Mouse (Mus musculus): ENCODE measurements around the gene Ogdh. TPM values are rescaled to one million over a fixed set of nuclear protein-coding genes. Genes with fewer than 3 reads are reported as not detected.

Gene Ogdh
- polyA plus RNA-seq, 1 experiment from 2014 or later = 100 TPM

DNA sequence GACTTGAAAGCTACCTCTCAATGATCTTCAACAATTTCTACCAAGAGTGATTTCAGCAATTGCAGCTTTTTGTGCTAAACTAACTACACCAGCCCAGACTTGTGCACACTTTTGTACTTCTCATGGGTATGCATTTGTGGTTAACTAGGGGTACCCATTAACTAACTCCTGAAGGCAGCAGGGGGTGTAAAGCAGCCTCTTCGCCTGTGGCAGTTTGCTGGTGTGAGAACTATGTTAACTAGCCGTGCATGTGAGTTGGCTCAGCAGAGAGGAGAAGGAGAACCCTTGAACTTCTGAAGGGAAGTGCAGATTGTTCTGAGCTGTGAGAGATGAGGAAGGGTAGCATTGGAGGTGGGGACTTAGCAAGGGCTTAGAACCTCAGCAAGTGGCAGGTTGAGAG lies 11.4 kb downstream of the Ogdh start:
- no peaks in the 10 kb centered on the region for H3K9me3 ChIP-seq (replicated peaks)
- H3K27me3 ChIP-seq = no peaks in the 10 kb centered on the region
- H3K27ac ChIP-seq = no peak overlapping the region
- peaks cover 58% of the 10 kb centered on the region for H3K36me3 ChIP-seq
- H3K4me1 ChIP-seq = no peaks in the 10 kb centered on the region
- no peak overlapping the region for H3K4me2 ChIP-seq (replicated peaks)
- H3K4me3 ChIP-seq = no peak overlapping the region
- no peak for ATAC-seq (ENCODE audit: low FRiP score)
- 91% methylated on average over 2 of the region's 2 CpGs for WGBS
- no peak overlapping the region for H3K9ac ChIP-seq

DNA sequence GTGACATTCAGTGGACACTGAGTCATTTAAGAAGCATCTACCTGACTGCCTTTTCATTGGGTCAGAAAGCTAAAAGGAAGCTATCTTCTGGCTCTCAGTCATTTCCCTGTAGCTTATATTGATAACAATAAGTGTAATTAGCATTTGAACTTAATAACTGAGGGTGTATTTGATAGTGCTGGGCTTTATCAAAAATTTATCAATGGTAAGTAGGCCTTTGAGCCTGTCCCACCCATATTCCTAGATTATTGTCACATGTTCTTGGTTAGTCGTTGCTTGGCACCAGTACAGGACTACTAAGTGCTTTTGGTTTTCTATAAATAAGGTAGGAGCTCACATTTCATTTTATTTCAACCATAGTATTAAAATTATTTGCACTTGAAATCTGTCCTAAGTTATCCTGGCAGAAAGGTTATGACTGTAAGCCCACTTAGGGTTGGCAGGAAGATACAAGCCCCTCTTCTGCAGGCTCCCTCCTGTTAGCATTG lies 14.6 kb downstream of the Ogdh start:
- no peak for ATAC-seq (ENCODE audit: low FRiP score)
- no peak overlapping the region for H3K4me3 ChIP-seq
- H3K4me2 ChIP-seq (replicated peaks) = no peak overlapping the region
- no peaks in the 10 kb centered on the region for H3K9me3 ChIP-seq (replicated peaks)
- no peaks in the 10 kb centered on the region for H3K4me1 ChIP-seq
- WGBS = 92% methylated on average over 1 of the region's 1 CpGs
- no peaks in the 10 kb centered on the region for H3K27me3 ChIP-seq
- peaks cover 35% of the 10 kb centered on the region for H3K36me3 ChIP-seq
- no peak overlapping the region for H3K27ac ChIP-seq
- no peak overlapping the region for H3K9ac ChIP-seq

DNA sequence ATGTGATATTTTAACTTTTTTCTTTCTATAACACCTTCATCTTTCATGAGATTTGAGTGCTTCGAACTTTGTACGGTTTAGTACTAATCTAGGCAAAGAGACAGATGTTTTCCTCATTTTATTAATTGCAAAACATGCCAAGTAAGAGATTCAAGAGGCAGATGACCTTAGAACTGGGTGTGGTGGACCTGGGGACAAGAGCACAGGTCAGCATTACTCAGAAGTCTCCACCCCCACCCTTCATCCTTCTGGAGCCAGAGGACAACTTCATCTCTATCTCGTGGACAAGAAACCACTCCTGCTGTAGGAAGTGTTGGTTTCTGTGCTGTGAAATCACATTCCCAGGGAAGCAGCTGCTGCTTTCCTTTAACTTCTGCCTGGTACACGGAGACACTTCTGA lies 16.7 kb downstream of the Ogdh start:
- ATAC-seq (ENCODE audit: low FRiP score) = no peak
- Histone ChIP-seq H3K27me3 (no peaks in the 10 kb centered on the region), H3K4me1 (no peaks in the 10 kb centered on the region), H3K4me3 (no peak overlapping the region), H3K9me3 (replicated peaks) (no peaks in the 10 kb centered on the region), H3K27ac (no peak overlapping the region), H3K4me2 (replicated peaks) (no peak overlapping the region), H3K9ac (no peak overlapping the region), H3K36me3 (peaks cover 22% of the 10 kb centered on the region)
- WGBS = 93% methylated on average over 4 of the region's 4 CpGs

DNA sequence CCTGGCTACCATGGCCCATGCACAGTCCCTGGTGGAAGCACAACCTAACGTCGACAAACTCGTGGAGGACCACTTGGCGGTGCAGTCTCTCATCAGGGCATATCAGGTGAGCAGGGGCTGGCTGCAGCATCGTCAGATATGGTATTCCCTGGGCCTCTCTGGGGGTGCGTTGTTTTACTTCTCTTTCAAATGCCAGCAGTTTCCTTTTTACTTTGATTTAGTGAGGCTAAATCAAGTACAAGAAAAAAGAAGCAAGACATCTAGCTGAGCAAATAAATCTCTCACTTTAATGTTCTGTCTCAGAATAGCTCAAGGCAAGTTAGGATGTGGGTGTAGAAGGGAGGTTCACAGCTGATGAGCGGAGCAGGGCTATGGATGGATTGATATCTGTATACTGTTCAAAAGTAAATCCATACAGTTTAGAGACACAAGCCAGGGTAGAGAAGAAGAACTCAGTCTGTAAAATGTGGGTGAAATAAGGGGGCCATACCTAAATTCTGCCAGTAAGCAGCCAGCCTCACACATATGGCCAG lies 22.5 kb downstream of the Ogdh start:
- Histone ChIP-seq H3K27me3 (no peaks in the 10 kb centered on the region), H3K9me3 (replicated peaks) (no peaks in the 10 kb centered on the region), H3K36me3 (peaks cover 42% of the 10 kb centered on the region), H3K4me1 (no peaks in the 10 kb centered on the region), H3K4me3 (no peak overlapping the region), H3K27ac (no peak overlapping the region), H3K4me2 (replicated peaks) (no peak overlapping the region), H3K9ac (no peak overlapping the region)
- 87% methylated on average over 7 of the region's 7 CpGs for WGBS
- ATAC-seq (ENCODE audit: low FRiP score) = no peak

DNA sequence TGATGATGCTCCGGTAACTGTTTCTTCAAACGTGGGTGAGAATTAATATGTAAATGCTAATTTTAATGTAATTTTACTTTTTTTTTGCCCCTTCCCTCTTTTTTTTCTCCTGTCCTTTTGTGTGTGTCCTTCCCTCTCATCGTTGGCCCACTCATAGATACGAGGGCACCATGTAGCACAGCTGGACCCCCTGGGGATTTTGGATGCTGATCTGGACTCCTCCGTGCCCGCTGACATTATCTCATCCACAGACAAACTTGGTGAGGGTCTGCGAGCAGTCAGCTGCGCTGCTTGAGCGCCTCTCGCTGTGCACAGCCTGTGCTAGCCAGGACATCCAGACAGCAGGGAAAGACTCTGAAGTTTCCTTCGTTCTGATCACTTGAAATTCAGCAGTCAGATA lies 25.4 kb downstream of the Ogdh start:
- Histone ChIP-seq H3K36me3 (peaks cover 40% of the 10 kb centered on the region), H3K4me3 (no peak overlapping the region), H3K9ac (no peak overlapping the region), H3K4me2 (replicated peaks) (no peak overlapping the region), H3K4me1 (no peaks in the 10 kb centered on the region), H3K27ac (no peak overlapping the region), H3K27me3 (no peaks in the 10 kb centered on the region), H3K9me3 (replicated peaks) (no peaks in the 10 kb centered on the region)
- ATAC-seq (ENCODE audit: low FRiP score) = no peak
- 89% methylated on average over 11 of the region's 11 CpGs for WGBS

DNA sequence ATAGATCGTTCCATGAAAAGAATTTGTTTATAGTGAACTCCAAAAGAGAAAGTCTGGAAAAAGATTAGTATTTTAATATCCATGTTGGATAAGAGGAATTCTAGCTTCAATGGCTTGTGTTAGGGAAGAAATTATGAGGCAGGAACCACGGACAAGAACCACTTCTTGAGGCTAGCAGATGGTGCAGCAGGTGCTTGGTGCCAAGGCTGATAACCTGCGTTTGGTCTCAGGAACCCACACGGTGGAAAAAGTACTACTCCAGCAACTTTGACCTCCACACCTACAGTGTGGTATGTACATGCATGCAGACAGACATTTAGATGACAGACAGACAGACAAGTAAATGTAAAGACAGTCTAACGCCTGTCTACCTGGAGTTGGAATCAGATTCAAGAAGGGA lies 27.1 kb downstream of the Ogdh start:
- no peaks in the 10 kb centered on the region for H3K27me3 ChIP-seq
- no peak overlapping the region for H3K27ac ChIP-seq
- ATAC-seq (ENCODE audit: low FRiP score) = no peak
- H3K9me3 ChIP-seq (replicated peaks) = no peaks in the 10 kb centered on the region
- H3K9ac ChIP-seq = no peak overlapping the region
- no peaks in the 10 kb centered on the region for H3K4me1 ChIP-seq
- H3K4me2 ChIP-seq (replicated peaks) = no peak overlapping the region
- H3K36me3 ChIP-seq = peaks cover 43% of the 10 kb centered on the region
- 94% methylated on average over 5 of the region's 5 CpGs for WGBS
- no peak overlapping the region for H3K4me3 ChIP-seq

DNA sequence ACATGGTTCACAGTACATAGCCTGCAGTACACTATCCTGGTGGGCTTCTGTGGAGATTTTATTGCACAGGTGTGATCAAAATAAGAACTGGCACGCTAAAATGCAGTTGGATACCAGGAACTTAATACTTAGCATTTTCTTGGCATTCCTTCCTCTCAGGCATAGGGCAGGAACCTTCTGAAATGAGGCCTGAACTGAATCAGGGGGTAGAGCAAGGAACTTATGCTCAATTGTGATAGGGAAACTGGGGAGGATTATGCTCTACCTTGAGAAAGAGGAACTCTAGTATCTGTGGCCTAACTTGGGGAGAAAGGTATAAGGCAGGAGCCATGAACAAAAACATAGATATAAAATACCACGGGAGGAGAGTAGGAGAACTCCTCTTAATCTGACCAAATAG lies 27.9 kb downstream of the Ogdh start:
- H3K9me3 ChIP-seq (replicated peaks) = no peaks in the 10 kb centered on the region
- H3K4me3 ChIP-seq = no peak overlapping the region
- no peaks in the 10 kb centered on the region for H3K27me3 ChIP-seq
- H3K9ac ChIP-seq = no peak overlapping the region
- no peak overlapping the region for H3K27ac ChIP-seq
- WGBS = 94% methylated on average over 2 of the region's 2 CpGs
- H3K4me1 ChIP-seq = no peaks in the 10 kb centered on the region
- H3K4me2 ChIP-seq (replicated peaks) = no peak overlapping the region
- ATAC-seq (ENCODE audit: low FRiP score) = no peak
- H3K36me3 ChIP-seq = peaks cover 40% of the 10 kb centered on the region

DNA sequence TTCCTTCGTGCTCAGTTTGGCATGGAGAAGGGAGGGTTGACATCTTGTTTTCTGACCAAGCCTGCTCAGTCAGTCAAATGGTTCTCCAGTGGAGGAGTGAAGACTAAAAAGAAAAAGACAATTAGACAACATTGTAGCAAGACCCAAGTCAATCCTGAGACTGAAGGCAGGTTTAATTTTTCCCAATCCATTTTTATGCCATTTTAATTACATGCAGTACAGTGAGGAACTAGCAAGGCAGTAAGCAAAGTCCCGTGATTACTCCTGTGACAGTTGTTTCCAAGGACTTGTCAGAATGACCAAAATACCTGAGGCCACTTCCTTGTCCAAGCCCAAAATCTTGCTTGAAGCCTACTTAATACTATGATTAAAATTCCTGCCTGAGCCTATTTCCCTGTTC lies 30.7 kb downstream of the Ogdh start:
- no peak overlapping the region for H3K4me3 ChIP-seq
- H3K4me1 ChIP-seq = no peaks in the 10 kb centered on the region
- H3K27me3 ChIP-seq = no peaks in the 10 kb centered on the region
- H3K27ac ChIP-seq = no peak overlapping the region
- H3K36me3 ChIP-seq = peaks cover 21% of the 10 kb centered on the region
- H3K9me3 ChIP-seq (replicated peaks) = no peaks in the 10 kb centered on the region
- H3K9ac ChIP-seq = no peak overlapping the region
- no peak overlapping the region for H3K4me2 ChIP-seq (replicated peaks)
- ATAC-seq (ENCODE audit: low FRiP score) = no peak
- WGBS = 95% methylated on average over 2 of the region's 2 CpGs

DNA sequence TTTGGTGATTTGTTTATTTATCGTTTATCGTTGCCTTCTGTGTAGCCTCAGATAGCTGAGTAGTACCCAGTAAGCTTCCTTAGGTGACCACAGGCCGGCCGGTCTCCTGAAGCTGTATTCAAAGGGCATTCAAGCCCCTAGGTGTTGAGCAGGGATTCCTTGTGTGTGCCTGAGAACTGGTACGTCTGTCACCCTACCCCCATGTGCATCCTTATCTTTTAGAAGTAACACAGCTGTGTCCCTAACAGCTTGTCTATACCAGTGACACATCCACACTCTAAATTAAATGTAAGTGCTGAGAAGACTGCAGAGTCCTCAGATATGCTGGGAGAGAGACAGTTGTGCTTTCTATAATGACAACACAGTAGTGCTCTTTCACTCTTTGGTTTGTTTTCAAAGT lies 31.9 kb downstream of the Ogdh start:
- no peak for ATAC-seq (ENCODE audit: low FRiP score)
- Histone ChIP-seq H3K27me3 (no peaks in the 10 kb centered on the region), H3K27ac (no peak overlapping the region), H3K9ac (no peak overlapping the region), H3K36me3 (peaks cover 12% of the 10 kb centered on the region), H3K4me2 (replicated peaks) (no peak overlapping the region), H3K4me1 (no peaks in the 10 kb centered on the region), H3K9me3 (replicated peaks) (no peaks in the 10 kb centered on the region), H3K4me3 (no peak overlapping the region)
- 92% methylated on average over 5 of the region's 5 CpGs for WGBS

DNA sequence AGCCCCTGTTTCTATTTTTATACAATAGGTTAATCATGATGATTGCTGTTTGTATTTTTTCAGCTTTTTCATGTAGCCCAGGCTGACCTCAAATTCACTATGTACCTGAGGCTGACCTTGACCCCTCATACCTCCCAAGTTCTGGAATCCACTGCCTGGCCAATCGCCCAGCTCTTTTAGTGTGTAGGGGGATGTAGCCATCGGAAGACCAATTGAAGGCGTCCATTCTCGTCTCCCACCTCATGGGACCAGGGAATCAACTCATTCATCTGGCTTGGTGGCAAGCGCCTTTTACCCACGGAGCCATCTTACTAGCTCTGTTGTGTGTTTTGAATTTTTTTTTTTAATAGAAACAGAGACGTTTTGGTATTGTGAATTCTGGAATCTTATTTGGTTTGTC lies 39.8 kb downstream of the Ogdh start:
- Histone ChIP-seq H3K9me3 (replicated peaks) (no peaks in the 10 kb centered on the region), H3K27me3 (no peaks in the 10 kb centered on the region), H3K4me1 (no peaks in the 10 kb centered on the region), H3K27ac (no peak overlapping the region), H3K4me3 (no peak overlapping the region), H3K9ac (no peak overlapping the region), H3K4me2 (replicated peaks) (no peak overlapping the region), H3K36me3 (peaks cover 7% of the 10 kb centered on the region)
- ATAC-seq (ENCODE audit: low FRiP score) = no peak
- WGBS = 93% methylated on average over 7 of the region's 7 CpGs

DNA sequence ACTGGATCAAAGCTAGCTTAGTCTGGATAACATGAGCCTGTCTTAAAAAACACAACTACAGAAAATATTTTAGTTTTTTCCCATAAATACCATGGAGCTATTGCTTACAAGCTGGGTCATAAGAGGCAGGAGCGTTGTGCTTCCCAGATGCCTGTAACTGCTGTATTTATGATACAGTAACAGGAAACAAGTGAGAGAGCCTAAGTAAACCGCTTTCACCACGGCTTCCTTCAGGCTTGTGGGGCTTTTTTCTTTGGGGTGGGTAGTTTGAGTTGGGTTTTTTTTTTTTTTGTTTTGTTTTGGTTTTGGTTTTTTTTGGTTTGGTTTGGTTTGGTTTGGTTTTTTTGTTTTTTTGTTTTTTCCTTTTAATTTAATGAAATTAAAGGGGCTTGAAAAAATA lies 41.2 kb downstream of the Ogdh start:
- Histone ChIP-seq H3K27me3 (no peaks in the 10 kb centered on the region), H3K4me3 (no peak overlapping the region), H3K27ac (no peak overlapping the region), H3K4me2 (replicated peaks) (no peak overlapping the region), H3K9ac (no peak overlapping the region), H3K9me3 (replicated peaks) (no peaks in the 10 kb centered on the region), H3K4me1 (no peaks in the 10 kb centered on the region), H3K36me3 (peaks cover 7% of the 10 kb centered on the region)
- WGBS = 86% methylated on average over 3 of the region's 3 CpGs
- ATAC-seq (ENCODE audit: low FRiP score) = no peak

DNA sequence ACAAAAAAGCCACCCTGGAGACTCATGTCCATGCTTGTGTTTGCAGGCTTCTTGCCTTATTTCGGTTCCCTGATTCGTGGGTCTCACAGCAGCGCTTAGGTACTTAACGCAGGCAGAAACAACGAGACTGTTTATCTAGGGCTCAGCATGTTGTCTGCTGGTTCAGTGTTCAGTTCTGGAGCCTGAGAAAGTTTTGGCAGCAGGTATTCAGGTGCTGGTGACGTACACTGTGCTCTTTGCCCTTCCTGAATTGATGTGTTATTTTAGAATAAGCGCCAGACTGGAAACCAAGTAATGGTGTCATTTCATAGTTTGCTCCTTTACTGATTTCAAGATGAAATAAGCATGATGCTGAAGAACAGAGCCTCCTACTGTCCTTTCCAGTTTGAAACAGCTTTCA lies 42.0 kb downstream of the Ogdh start:
- H3K27me3 ChIP-seq = no peaks in the 10 kb centered on the region
- no peaks in the 10 kb centered on the region for H3K4me1 ChIP-seq
- no peak overlapping the region for H3K4me2 ChIP-seq (replicated peaks)
- WGBS = 85% methylated on average over 7 of the region's 7 CpGs
- H3K4me3 ChIP-seq = no peak overlapping the region
- no peak overlapping the region for H3K27ac ChIP-seq
- H3K9me3 ChIP-seq (replicated peaks) = no peaks in the 10 kb centered on the region
- ATAC-seq (ENCODE audit: low FRiP score) = no peak
- peaks cover 8% of the 10 kb centered on the region for H3K36me3 ChIP-seq
- H3K9ac ChIP-seq = no peak overlapping the region

DNA sequence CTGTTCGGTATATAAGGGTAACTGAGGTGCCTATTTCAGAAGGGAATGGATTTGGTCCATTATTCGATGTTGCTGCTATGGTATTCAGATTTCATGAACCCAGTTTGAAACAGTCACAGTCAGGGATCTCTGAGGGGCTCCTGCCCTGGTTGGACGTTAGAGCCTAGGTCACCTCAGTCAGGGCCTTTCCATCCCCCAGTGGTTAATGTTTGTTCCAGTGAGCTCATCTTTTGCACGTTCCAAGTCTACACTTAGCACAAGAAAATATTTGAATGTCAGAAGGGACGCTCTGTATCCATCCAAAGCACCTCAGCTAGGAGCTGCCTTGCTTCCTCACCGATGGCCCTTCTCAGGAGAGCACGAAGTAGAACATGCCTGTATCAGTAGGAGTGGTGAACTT lies 43.9 kb downstream of the Ogdh start:
- Histone ChIP-seq H3K27ac (no peak overlapping the region), H3K4me2 (replicated peaks) (no peak overlapping the region), H3K4me1 (no peaks in the 10 kb centered on the region), H3K9me3 (replicated peaks) (no peaks in the 10 kb centered on the region), H3K36me3 (peaks cover 22% of the 10 kb centered on the region), H3K27me3 (no peaks in the 10 kb centered on the region), H3K4me3 (no peak overlapping the region), H3K9ac (no peak overlapping the region)
- 95% methylated on average over 7 of the region's 7 CpGs for WGBS
- ATAC-seq (ENCODE audit: low FRiP score) = no peak

Data from hindbrain, embryonic 12.5 days (tissue).